Mouse (Mus musculus) heart, adult 2 months (tissue): ENCODE data around the gene Tnni3k.

ENCODE experiments used
- CTCF ChIP-seq: fragments of 200-600 bp; IDR thresholded peaks from 2 replicates; pipeline ENCODE4 v1.8.1; 2022; ENCODE audit warnings: antibody characterized with exemption, mild to moderate bottlenecking, moderate library complexity
- EP300 ChIP-seq: fragments of 200-500 bp; IDR thresholded peaks from 2 replicates; pipeline ENCODE4 v1.6.1; 2011; ENCODE audit warnings: low read depth, low read length, control low read depth; ENCODE audit not compliant: insufficient read depth

DNA sequence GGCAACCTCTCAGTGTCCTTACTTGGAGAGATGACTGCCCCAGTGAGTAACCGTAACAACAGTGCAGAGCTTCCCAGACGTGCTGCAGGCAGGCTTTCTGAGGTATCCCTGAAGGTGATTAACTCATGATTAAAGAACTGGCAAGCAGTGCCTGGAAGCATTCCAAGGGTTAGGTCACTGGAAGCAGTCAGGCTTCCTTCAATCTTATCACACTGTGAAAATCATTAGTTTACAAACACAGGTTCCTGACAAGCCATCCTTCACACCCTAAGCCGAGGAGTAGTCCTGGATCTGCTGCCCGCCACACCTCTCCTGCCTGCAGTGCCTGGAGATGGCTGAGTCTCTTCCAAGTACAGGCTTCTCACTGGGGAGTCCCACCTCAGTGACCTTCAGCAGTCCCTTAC is 174.7 kb downstream of the Tnni3k start:
- TF ChIP-seq EP300 (peak; percentile 82), CTCF (no peak)
